Mouse (Mus musculus): ENCODE measurements around the gene Brd7. TPM values are rescaled to one million over a fixed set of nuclear protein-coding genes. Genes with fewer than 3 reads are reported as not detected.

The Brd7 gene
- polyA plus RNA-seq, 1 experiment: 20.9 TPM

DNA sequence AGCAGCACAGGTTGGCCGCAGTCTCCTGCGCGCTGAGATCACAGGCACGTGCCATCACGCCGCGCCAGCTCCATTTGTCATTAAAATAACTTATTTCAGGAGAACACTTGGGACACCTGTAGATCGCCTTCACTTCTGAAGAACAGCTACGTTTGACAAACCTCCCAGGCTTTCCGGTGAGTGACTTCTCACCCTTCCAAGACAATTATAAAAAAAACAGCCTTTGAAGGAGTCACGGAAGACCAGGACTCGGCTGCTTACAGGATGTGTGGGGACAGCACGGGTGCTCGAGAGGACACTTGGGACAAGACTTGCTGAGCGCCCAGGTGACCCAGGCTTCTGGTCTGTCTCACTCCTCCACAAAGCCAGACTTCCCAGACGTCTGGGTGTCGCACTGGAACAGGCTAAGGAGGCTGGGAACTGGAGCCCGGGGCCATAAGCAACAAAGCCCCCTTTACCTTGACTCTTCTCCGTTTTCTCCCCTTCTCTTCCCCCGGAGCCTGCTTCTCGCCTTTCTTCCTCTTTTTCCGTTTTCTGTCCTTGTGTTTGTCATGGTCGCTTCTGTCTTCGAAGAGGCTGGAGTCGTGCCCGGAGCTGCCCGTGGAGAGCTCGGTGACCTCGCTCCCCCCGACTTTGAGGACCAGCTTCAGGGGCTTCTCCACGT is 818 bp downstream of the Brd7 start:
- Histone ChIP-seq H3K4me3 (replicated peaks) (peak overlapping the region; percentile 77), H3K4me1 (ENCODE audit: control insufficient read depth) (peaks cover 46% of the 10 kb centered on the region), H3K9me3 (ENCODE audit: control insufficient read depth, low read length) (no peaks in the 10 kb centered on the region), H3K36me3 (ENCODE audit: control insufficient read depth) (peaks cover 42% of the 10 kb centered on the region), H3K27me3 (ENCODE audit: control insufficient read depth) (peaks cover 2% of the 10 kb centered on the region; the same call in 1 of the 2 replicates)
- TF ChIP-seq GATA1 (IDR thresholded peaks at IDR 0.05; ENCODE audit: low read length) (no peak), TAL1 (IDR thresholded peaks at IDR 0.05; ENCODE audit: low read length) (no peak)

DNA sequence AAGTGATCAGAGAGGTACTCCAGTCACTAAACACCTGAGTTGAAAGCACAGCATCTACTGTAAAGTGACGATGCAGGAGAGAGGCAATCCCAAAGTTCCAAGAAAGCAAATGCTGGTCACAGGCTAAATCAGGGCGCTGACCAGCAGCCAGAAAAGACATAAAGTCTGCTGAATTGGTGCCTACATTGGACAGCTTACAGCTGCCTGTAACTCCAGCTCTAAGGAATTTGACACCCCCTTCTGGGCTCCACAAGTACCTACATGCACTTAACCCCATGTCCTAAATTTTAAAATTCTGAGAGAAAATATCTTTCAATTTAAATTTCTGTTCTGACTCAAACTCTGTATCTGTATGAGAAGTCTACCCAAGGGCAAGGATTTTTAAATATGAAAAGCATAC is 2.0 kb downstream of the Brd7 start:
- Histone ChIP-seq H3K27me3 (ENCODE audit: control insufficient read depth) (no peaks in the 10 kb centered on the region), H3K9me3 (ENCODE audit: control insufficient read depth, low read length) (no peaks in the 10 kb centered on the region), H3K4me1 (ENCODE audit: control insufficient read depth) (peaks cover 46% of the 10 kb centered on the region), H3K4me3 (replicated peaks) (peak overlapping the region; percentile 77), H3K36me3 (ENCODE audit: control insufficient read depth) (peaks cover 54% of the 10 kb centered on the region)
- TF ChIP-seq GATA1 (IDR thresholded peaks at IDR 0.05; ENCODE audit: low read length) (no peak), TAL1 (IDR thresholded peaks at IDR 0.05; ENCODE audit: low read length) (no peak)

DNA sequence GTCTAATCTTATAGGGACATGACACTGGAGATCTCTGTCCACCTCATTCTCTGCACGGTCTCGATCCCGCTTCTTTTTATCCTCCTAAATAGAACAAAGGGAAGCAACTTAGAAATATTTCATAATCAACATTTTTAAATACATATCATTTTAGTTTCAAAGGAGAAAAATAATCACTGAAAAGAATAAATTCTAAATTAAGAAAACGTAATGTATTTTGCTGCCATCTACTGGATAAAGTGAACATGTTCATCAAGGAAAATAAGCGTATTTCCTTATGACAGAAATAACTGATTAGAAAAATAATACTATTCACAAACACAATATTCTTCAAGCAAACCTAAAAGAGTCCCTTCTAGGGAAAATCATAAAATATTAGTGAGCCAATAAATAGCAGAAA is 4.0 kb downstream of the Brd7 start:
- H3K4me3 ChIP-seq (replicated peaks): no peak overlapping the region
- peaks cover 74% of the 10 kb centered on the region for H3K36me3 ChIP-seq (ENCODE audit: control insufficient read depth)
- H3K9me3 ChIP-seq (ENCODE audit: control insufficient read depth, low read length): no peaks in the 10 kb centered on the region
- no peak for TF ChIP-seq TAL1 (IDR thresholded peaks at IDR 0.05; ENCODE audit: low read length)
- TF ChIP-seq GATA1 (IDR thresholded peaks at IDR 0.05; ENCODE audit: low read length): no peak
- H3K4me1 ChIP-seq (ENCODE audit: control insufficient read depth): peaks cover 32% of the 10 kb centered on the region
- H3K27me3 ChIP-seq (ENCODE audit: control insufficient read depth): no peaks in the 10 kb centered on the region

DNA sequence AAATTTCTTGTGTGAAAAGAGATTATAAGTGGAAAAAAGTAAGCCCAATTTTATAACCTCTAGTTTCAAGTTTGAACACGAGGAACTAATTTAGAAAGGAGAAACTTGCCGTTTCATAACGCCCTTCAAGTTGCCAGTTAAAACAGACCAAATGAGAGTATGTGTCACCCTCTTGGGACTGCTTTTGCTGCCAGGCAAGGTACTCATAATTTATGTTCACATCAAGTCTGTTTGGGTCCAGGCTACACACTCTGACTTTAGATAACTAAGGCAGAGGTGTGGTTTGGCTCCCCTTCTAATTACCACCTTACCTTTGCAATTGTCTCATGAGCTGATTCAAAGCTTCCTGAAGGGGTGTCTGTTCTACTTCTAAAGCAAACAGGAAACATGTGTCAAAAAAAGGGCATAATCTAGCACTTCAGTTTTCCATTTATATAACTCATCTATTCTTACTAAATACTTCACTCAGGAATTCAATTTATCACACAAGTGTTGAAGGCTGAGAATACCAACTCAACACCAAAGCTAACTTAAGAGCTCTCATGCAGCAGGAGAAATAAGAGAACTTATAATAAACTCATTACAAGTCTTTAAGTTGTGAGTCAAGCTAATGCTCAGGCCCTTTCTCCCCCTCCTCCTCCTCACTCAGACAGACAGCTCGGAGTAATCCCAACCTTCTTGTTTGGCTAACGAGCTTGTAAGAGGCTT is 4.6 kb downstream of the Brd7 start:
- Histone ChIP-seq H3K36me3 (ENCODE audit: control insufficient read depth) (peaks cover 80% of the 10 kb centered on the region), H3K4me3 (replicated peaks) (no peak overlapping the region), H3K27me3 (ENCODE audit: control insufficient read depth) (no peaks in the 10 kb centered on the region), H3K4me1 (ENCODE audit: control insufficient read depth) (peaks cover 31% of the 10 kb centered on the region), H3K9me3 (ENCODE audit: control insufficient read depth, low read length) (no peaks in the 10 kb centered on the region)
- no peak for TF ChIP-seq GATA1 (IDR thresholded peaks at IDR 0.05; ENCODE audit: low read length)

DNA sequence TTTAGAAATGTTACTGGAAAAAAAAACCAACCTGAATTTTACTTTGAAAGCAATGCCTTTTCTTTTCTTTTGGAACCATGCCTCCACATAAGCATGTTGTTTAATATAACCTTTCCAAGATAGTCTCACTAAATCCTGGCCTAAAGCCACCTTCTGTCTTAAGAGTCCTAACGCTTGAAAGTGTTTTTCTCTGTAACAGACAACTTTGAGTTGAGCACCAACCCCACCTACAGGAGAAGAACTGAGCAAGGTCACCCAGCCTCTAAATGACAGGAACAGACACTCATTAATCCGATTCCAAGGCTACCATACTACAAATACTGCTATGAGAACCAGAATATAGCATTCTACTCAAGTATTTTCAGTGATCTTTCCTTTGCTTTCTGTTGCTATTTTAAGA is 12.9 kb downstream of the Brd7 start:
- Histone ChIP-seq H3K4me3 (replicated peaks) (no peak overlapping the region), H3K4me1 (ENCODE audit: control insufficient read depth) (peaks cover 5% of the 10 kb centered on the region), H3K9me3 (ENCODE audit: control insufficient read depth, low read length) (no peaks in the 10 kb centered on the region), H3K27me3 (ENCODE audit: control insufficient read depth) (no peaks in the 10 kb centered on the region), H3K36me3 (ENCODE audit: control insufficient read depth) (peaks cover 97% of the 10 kb centered on the region)
- TF ChIP-seq GATA1 (IDR thresholded peaks at IDR 0.05; ENCODE audit: low read length): no peak
- no peak for TF ChIP-seq TAL1 (IDR thresholded peaks at IDR 0.05; ENCODE audit: low read length)

DNA sequence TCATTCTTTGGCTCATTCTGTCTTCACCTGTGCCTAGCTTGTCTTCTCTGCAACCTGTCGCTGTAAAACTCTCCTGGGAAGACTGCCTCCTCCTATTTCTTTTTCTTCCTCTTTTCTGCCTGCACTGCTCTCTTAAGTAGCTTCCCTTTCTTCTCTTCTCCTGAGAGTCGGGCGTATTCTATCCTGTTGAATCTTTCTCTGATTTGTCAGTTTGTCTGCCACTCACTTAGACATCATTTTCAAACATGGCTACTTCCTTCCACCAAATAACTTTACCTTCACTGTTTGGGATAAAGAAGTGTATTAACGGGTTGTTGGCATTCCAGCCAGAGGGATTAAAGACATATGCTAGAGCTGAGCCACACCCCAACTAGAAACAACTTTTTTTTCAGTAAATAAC is 20.0 kb downstream of the Brd7 start:
- no peaks in the 10 kb centered on the region for H3K9me3 ChIP-seq (ENCODE audit: control insufficient read depth, low read length)
- no peaks in the 10 kb centered on the region for H3K4me1 ChIP-seq (ENCODE audit: control insufficient read depth)
- peaks cover 97% of the 10 kb centered on the region for H3K36me3 ChIP-seq (ENCODE audit: control insufficient read depth)
- H3K4me3 ChIP-seq (replicated peaks): no peak overlapping the region
- H3K27me3 ChIP-seq (ENCODE audit: control insufficient read depth): no peaks in the 10 kb centered on the region
- no peak for TF ChIP-seq GATA1 (IDR thresholded peaks at IDR 0.05; ENCODE audit: low read length)
- TF ChIP-seq TAL1 (IDR thresholded peaks at IDR 0.05; ENCODE audit: low read length): no peak

DNA sequence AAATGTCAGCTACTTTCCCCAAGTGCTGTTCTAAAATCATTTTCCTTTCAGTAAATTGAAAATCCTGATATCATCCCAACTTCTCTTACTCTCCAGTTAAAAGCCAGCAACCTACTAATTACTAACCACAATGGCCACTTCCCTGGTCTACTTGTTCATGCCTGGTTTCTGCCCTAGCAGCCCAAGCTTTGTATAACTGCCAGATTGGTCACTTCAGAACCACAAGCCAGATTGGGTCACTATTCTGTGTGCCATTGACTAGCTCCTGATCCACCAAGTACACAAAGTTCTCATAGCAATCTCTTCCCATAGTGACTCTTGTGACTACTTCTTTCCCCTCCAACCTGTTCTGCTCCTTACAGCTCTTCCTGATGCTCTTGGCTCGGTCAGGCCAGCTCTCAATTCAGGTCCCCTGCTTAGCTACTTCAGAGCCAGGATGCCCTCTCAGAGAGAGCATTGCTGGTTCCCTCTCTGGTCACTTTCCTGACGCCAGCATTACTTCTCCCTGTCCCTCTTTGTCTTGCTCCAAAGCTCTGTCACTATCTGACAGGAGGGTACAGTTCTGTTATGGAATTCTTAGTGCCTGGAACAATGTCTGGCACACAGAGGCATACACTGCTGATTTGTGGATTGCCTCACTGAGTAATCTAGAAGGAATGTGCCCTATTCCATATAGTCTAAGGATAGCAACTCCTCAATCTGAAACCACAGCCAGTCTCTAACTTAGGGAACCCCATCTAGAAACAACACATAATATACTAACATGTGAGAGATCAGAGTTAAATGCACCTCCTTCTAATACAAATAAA is 21.9 kb downstream of the Brd7 start:
- Histone ChIP-seq H3K36me3 (ENCODE audit: control insufficient read depth) (peaks cover 97% of the 10 kb centered on the region), H3K4me3 (replicated peaks) (no peak overlapping the region), H3K27me3 (ENCODE audit: control insufficient read depth) (no peaks in the 10 kb centered on the region), H3K4me1 (ENCODE audit: control insufficient read depth) (peaks cover 19% of the 10 kb centered on the region), H3K9me3 (ENCODE audit: control insufficient read depth, low read length) (no peaks in the 10 kb centered on the region)
- TF ChIP-seq GATA1 (IDR thresholded peaks at IDR 0.05; ENCODE audit: low read length): no peak
- TF ChIP-seq TAL1 (IDR thresholded peaks at IDR 0.05; ENCODE audit: low read length): no peak

DNA sequence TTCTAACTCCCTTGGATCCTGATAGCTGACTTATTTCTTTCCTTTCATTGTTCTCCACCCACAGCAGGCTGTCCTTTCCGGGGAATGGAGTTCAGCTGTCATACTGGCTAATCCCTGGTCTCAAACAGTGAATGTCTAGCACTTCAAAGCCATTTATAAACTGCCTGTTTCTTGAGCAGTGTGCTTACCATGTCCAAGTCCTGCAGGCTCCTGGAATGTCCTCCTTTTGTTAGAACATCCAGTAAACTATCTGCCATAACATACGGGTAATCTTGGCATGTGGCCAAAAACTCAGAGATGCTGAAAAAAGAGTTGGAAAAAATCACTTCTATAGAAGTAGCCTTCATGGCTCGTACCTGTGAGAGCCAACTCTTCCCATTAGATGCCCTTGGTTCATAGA is 22.8 kb downstream of the Brd7 start:
- Histone ChIP-seq H3K4me3 (replicated peaks) (no peak overlapping the region), H3K27me3 (ENCODE audit: control insufficient read depth) (no peaks in the 10 kb centered on the region), H3K9me3 (ENCODE audit: control insufficient read depth, low read length) (no peaks in the 10 kb centered on the region), H3K36me3 (ENCODE audit: control insufficient read depth) (peaks cover 97% of the 10 kb centered on the region), H3K4me1 (ENCODE audit: control insufficient read depth) (peaks cover 27% of the 10 kb centered on the region)
- TF ChIP-seq TAL1 (IDR thresholded peaks at IDR 0.05; ENCODE audit: low read length) (no peak), GATA1 (IDR thresholded peaks at IDR 0.05; ENCODE audit: low read length) (no peak)

DNA sequence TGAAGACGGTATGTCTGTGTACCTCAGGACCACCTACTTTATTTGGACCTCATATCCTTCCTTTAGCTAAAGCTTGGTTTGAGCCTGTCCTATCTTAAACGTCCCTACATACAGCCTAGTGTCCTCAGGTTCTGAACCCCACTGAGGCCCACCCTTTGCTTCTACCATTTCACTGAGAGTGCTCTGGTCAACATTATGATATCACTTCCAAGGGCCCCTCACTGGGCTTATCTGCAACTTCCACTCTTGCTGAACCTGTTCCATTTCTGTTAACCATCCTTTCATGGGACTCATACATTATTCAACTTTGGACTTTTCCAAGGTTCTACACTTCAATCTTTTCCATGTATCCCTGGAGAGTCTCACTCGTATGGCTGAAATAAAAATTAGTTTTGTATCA is 27.0 kb downstream of the Brd7 start:
- no peaks in the 10 kb centered on the region for H3K9me3 ChIP-seq (ENCODE audit: control insufficient read depth, low read length)
- peaks cover 97% of the 10 kb centered on the region for H3K36me3 ChIP-seq (ENCODE audit: control insufficient read depth)
- peak overlapping the region; percentile 30 for H3K4me3 ChIP-seq (replicated peaks)
- no peaks in the 10 kb centered on the region for H3K27me3 ChIP-seq (ENCODE audit: control insufficient read depth)
- TF ChIP-seq GATA1 (IDR thresholded peaks at IDR 0.05; ENCODE audit: low read length) (no peak), TAL1 (IDR thresholded peaks at IDR 0.05; ENCODE audit: low read length) (no peak)
- peaks cover 37% of the 10 kb centered on the region for H3K4me1 ChIP-seq (ENCODE audit: control insufficient read depth)

Measured in erythroblast, embryonic 14.5 days (primary cell).